ENCODE assay signal across 12 mouse cellular contexts in genomic region chr19:44674621-44675245, GRCm38 (mm10).
A peak's percentile ranks its signal among the peaks of the same experiment; 100 is the strongest.
DNase-seq lines count a peak whose midpoint lies in the region; ATAC-seq lines count a peak whose summit lies in the region.
"Had no signal": no experiment of that assay in that cellular context is flagged by ENCODE, and none has a peak within 500 bp of the region (broad histone marks: within the 10 kb centered on the region; RNA-seq: fewer than 3 reads in every experiment).

No protein-coding gene starts in this region.

- H3K36me3 ChIP-seq in heart, embryonic 11.5 days (ENCODE audit: control insufficient read depth, insufficient read depth, low read length), result no peaks in the 10 kb centered on the region
- H3K36me3 ChIP-seq in limb, embryonic 10.5 days, result no peaks in the 10 kb centered on the region
- H3K36me3 ChIP-seq in stomach, embryonic 16.5 days (ENCODE audit: control insufficient read depth, insufficient read depth, low read length), result no peaks in the 10 kb centered on the region

- 8% methylated on average over 45 of the region's 45 CpGs for WGBS in heart, embryonic 11.5 days (ENCODE audit: insufficient replicate concordance)
- 7% methylated on average over 45 of the region's 45 CpGs for WGBS in limb, embryonic 10.5 days
- WGBS in stomach, embryonic 16.5 days, result 5% methylated on average over 45 of the region's 45 CpGs

- intact Hi-C loops in heart, postnatal 10 days (cut with DNase I), result no loop called here

- no peak for DNase-seq in heart, postnatal 10 days
- DNase-seq in right cerebral cortex, postnatal 25 days, result peak; percentile 13
- DNase-seq in right cerebral cortex, postnatal 36 days (ENCODE audit: low spot score in 2 of 2), result no peak
- no peak for DNase-seq in limb, embryonic 10.5 days (ENCODE audit: low spot score)
- DNase-seq in frontal cortex, postnatal 10 days (ENCODE audit: low spot score in 2 of 2), result no peak
- DNase-seq: cerebellum, adult 18-20 months; kidney, postnatal 14 days had no signal

- ATAC-seq in heart, embryonic 11.5 days (replicated peaks; ENCODE audit: insufficient number of reproducible peaks, low FRiP score, low TSS enrichment), result no peak
- no peak for ATAC-seq in stomach, embryonic 16.5 days (ENCODE audit: insufficient read depth, low FRiP score)
- ATAC-seq in erythroid progenitor cell, adult 5-6 weeks (replicated peaks; ENCODE audit: low FRiP score, poor library complexity, severe bottlenecking), result no peak

- H3K27me3 ChIP-seq in heart, embryonic 11.5 days (ENCODE audit: control insufficient read depth, insufficient read depth, low read length), result peaks cover 94% of the 10 kb centered on the region
- peaks cover 100% of the 10 kb centered on the region for H3K27me3 ChIP-seq in limb, embryonic 10.5 days (ENCODE audit: low read depth, poor library complexity, severe bottlenecking)
- peaks cover 93% of the 10 kb centered on the region for H3K27me3 ChIP-seq in stomach, embryonic 16.5 days (ENCODE audit: control insufficient read depth, insufficient read depth, low read length)

- H3K27ac ChIP-seq in heart, embryonic 11.5 days (ENCODE audit: low read depth, low read length), result no peak overlapping the region
- no peak overlapping the region for H3K27ac ChIP-seq in limb, embryonic 10.5 days
- H3K27ac ChIP-seq in stomach, embryonic 16.5 days (ENCODE audit: low read length), result no peak overlapping the region
- H3K27ac ChIP-seq: liver, embryonic 14.5 days had no signal

- no peaks in the 10 kb centered on the region for H3K9me3 ChIP-seq in heart, embryonic 11.5 days (replicated peaks; ENCODE audit: control insufficient read depth, low read length)
- H3K9me3 ChIP-seq in limb, embryonic 10.5 days (replicated peaks), result no peaks in the 10 kb centered on the region
- H3K9me3 ChIP-seq in stomach, embryonic 16.5 days (replicated peaks; ENCODE audit: control insufficient read depth, low read length), result no peaks in the 10 kb centered on the region

- H3K4me2 ChIP-seq in heart, embryonic 11.5 days, result peak overlapping the region; percentile 12; the same call in 1 of the 2 replicates
- H3K4me2 ChIP-seq in stomach, embryonic 16.5 days (ENCODE audit: low read depth, low read length), result no peak overlapping the region

- H3K9ac ChIP-seq in heart, embryonic 11.5 days (ENCODE audit: low read depth, low read length), result no peak overlapping the region
- H3K9ac ChIP-seq in stomach, embryonic 16.5 days (ENCODE audit: low read length), result no peak overlapping the region
- H3K9ac ChIP-seq: liver, embryonic 14.5 days had no signal

- peak overlapping the region; percentile 18; the same call in 1 of the 2 replicates for H3K4me3 ChIP-seq in heart, embryonic 11.5 days (ENCODE audit: low read depth, low read length)
- peak overlapping the region; percentile 13; the same call in 1 of the 2 replicates for H3K4me3 ChIP-seq in limb, embryonic 10.5 days
- H3K4me3 ChIP-seq in stomach, embryonic 16.5 days (replicated peaks; ENCODE audit: low read length), result peak overlapping the region; percentile 5; the same call in 1 of the 2 replicates
- H3K4me3 ChIP-seq: myocyte had no signal

- H3K4me1 ChIP-seq in heart, embryonic 11.5 days (ENCODE audit: control insufficient read depth, insufficient read depth, low read length), result peaks cover 12% of the 10 kb centered on the region
- H3K4me1 ChIP-seq in limb, embryonic 10.5 days, result peaks cover 45% of the 10 kb centered on the region
- H3K4me1 ChIP-seq in stomach, embryonic 16.5 days (ENCODE audit: control insufficient read depth, insufficient read depth, low read length), result peaks cover 12% of the 10 kb centered on the region
